Mouse (Mus musculus): ENCODE data around the gene Tjp1.

DNA sequence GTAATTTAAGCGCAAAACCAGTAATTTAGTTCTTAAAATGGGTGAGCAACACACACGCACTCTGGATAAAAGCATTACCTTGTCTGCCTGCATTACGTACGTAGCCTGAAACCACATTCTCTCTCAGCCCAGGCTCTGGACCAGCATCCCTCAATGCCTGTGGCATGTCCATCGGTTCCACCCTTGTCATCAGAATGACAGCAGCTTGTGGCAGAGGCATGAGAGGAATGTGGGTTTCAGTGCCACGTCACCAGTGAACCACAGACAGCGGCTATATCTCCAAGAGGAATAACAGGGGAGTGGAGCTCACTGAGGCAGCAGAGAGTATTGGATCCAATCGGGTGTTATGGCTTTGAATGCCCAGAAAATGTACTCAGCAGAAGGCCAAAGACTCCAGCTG lies 88.1 kb downstream of the Tjp1 start:
- TF ChIP-seq CTCF (IDR thresholded peaks at IDR 0.05; ENCODE audit: low read depth) (no peak), EP300 (IDR thresholded peaks at IDR 0.05; ENCODE audit: low read depth) (no peak)
